Mouse (Mus musculus): Measurements from ENCODE around the gene Akap17b. TPM values are rescaled to one million over a fixed set of nuclear protein-coding genes. Genes with fewer than 3 reads are reported as not detected.
A peak's percentile ranks its signal among the peaks of the same experiment; 100 is the strongest.

Akap17b gene
- total RNA-seq (2014; rRNA removed; ENCODE audit: low replicate concordance) (1.3 and 2.7 TPM in 2 replicates), polyA plus RNA-seq (2015; fragmentation: Nextera tagmentation; extraction: Ambion mirVana) (1.3 TPM in 2 replicates)

GRCm38 (mm10) chrX:36644657-36645551 lies at the start of gene Akap17b:
Gene Akap17b (minus strand): TSS chrX:36645395.
- ATAC-seq (ENCODE audit: insufficient read depth, low read depth) (peak; percentile 97), DNase-seq (ENCODE audit: low spot score) (peak; percentile 90)
- H3K36me3 ChIP-seq (replicated peaks; ENCODE audit: control insufficient read depth, insufficient read depth, low read length), result no peaks in the 10 kb centered on the region
- peak within 1 kb of the TSS; percentile 57 for H3K4me2 ChIP-seq (ENCODE audit: low read depth, low read length)
- H3K4me3 ChIP-seq (ENCODE audit: low read depth, low read length), result peak within 1 kb of the TSS; percentile 74
- TF ChIP-seq EP300 (IDR thresholded peaks at IDR 0.05; ENCODE audit: low read depth) (no peak), CTCF (IDR thresholded peaks at IDR 0.05; ENCODE audit: low read depth) (peak; percentile 52)
- 16% methylated on average over 34 of the region's 60 CpGs for WGBS
- H3K27me3 ChIP-seq (ENCODE audit: control insufficient read depth, insufficient read depth, low read length), result no peaks in the 10 kb centered on the region
- no peaks in the 10 kb centered on the region for H3K9me3 ChIP-seq (replicated peaks; ENCODE audit: control insufficient read depth, low read length)
- H3K27ac ChIP-seq (ENCODE audit: low read depth), result peak within 1 kb of the TSS; percentile 74
- no peaks in the 10 kb centered on the region for H3K4me1 ChIP-seq (ENCODE audit: control insufficient read depth, insufficient read depth)
- H3K9ac ChIP-seq (replicated peaks; ENCODE audit: low read depth, low read length), result peak within 1 kb of the TSS; percentile 64

DNA sequence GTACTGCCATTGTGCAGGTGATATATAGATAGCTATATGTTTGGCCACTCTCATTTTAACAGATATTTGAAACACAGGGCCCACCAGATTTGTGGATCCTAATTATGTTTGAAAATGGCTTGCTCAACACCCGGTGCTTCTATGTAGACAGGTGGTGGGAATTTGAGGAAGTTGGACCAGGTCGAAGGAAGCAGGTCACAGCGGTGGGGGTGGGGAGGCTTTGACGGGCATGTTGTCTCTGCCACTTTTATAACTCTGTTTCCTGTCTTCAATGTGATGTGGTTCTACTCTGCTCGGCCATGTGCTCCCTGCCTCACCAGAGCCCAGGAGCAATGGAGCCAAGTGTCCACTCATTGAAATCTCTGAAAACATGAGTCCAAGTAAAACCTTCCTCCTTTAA lies 46.2 kb upstream of the Akap17b start:
- no peak overlapping the region for H3K4me2 ChIP-seq (ENCODE audit: low read depth, low read length)
- no peaks in the 10 kb centered on the region for H3K27me3 ChIP-seq (ENCODE audit: control insufficient read depth, insufficient read depth, low read length)
- no peak overlapping the region for H3K4me3 ChIP-seq (ENCODE audit: low read depth, low read length)
- WGBS, result 73% methylated on average over 5 of the region's 5 CpGs
- ATAC-seq (ENCODE audit: insufficient read depth, low read depth) (no peak), DNase-seq (ENCODE audit: low spot score) (no peak)
- H3K4me1 ChIP-seq (ENCODE audit: control insufficient read depth, insufficient read depth), result no peaks in the 10 kb centered on the region
- no peaks in the 10 kb centered on the region for H3K9me3 ChIP-seq (replicated peaks; ENCODE audit: control insufficient read depth, low read length)
- no peak overlapping the region for H3K9ac ChIP-seq (replicated peaks; ENCODE audit: low read depth, low read length)
- H3K27ac ChIP-seq (ENCODE audit: low read depth), result no peak overlapping the region
- no peak for TF ChIP-seq CTCF (IDR thresholded peaks at IDR 0.05; ENCODE audit: low read depth)
- TF ChIP-seq EP300 (IDR thresholded peaks at IDR 0.05; ENCODE audit: low read depth), result no peak
- H3K36me3 ChIP-seq (replicated peaks; ENCODE audit: control insufficient read depth, insufficient read depth, low read length), result no peaks in the 10 kb centered on the region

DNA sequence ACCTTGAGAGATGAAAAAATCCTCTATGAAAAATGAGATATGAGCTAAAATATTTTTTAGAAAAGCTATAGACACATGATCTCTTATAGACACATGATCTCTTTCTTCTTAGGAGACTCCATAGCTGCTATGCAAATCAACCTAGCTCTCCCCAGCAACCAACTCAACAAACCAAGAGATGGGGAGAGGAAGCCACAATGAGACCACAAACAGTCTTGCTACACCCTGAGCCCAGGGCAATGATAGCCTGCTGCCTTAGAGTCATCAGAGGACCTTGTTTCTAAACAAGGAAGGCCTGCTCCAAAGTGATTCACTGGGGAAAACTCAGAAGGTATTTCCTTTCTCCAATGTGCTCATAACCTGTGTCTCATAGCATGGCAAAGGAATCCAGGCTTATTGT lies 44.5 kb upstream of the Akap17b start:
- no peaks in the 10 kb centered on the region for H3K27me3 ChIP-seq (ENCODE audit: control insufficient read depth, insufficient read depth, low read length)
- ATAC-seq (ENCODE audit: insufficient read depth, low read depth) (no peak), DNase-seq (ENCODE audit: low spot score) (no peak)
- TF ChIP-seq EP300 (IDR thresholded peaks at IDR 0.05; ENCODE audit: low read depth) (no peak), CTCF (IDR thresholded peaks at IDR 0.05; ENCODE audit: low read depth) (no peak)
- no peaks in the 10 kb centered on the region for H3K9me3 ChIP-seq (replicated peaks; ENCODE audit: control insufficient read depth, low read length)
- H3K4me3 ChIP-seq (ENCODE audit: low read depth, low read length), result no peak overlapping the region
- no peak overlapping the region for H3K4me2 ChIP-seq (ENCODE audit: low read depth, low read length)
- no peak overlapping the region for H3K27ac ChIP-seq (ENCODE audit: low read depth)
- no peaks in the 10 kb centered on the region for H3K36me3 ChIP-seq (replicated peaks; ENCODE audit: control insufficient read depth, insufficient read depth, low read length)
- H3K9ac ChIP-seq (replicated peaks; ENCODE audit: low read depth, low read length), result no peak overlapping the region
- no peaks in the 10 kb centered on the region for H3K4me1 ChIP-seq (ENCODE audit: control insufficient read depth, insufficient read depth)

GRCm38 (mm10) chrX:36676836-36677235 lies 31.6 kb upstream of the Akap17b start:
- DNase-seq (ENCODE audit: low spot score) (no peak), ATAC-seq (ENCODE audit: insufficient read depth, low read depth) (no peak)
- no peak overlapping the region for H3K4me3 ChIP-seq (ENCODE audit: low read depth, low read length)
- no peaks in the 10 kb centered on the region for H3K9me3 ChIP-seq (replicated peaks; ENCODE audit: control insufficient read depth, low read length)
- H3K4me2 ChIP-seq (ENCODE audit: low read depth, low read length), result no peak overlapping the region
- TF ChIP-seq CTCF (IDR thresholded peaks at IDR 0.05; ENCODE audit: low read depth) (no peak), EP300 (IDR thresholded peaks at IDR 0.05; ENCODE audit: low read depth) (no peak)
- H3K36me3 ChIP-seq (replicated peaks; ENCODE audit: control insufficient read depth, insufficient read depth, low read length), result no peaks in the 10 kb centered on the region
- 25% methylated on average over 1 of the region's 1 CpGs for WGBS
- H3K4me1 ChIP-seq (ENCODE audit: control insufficient read depth, insufficient read depth), result no peaks in the 10 kb centered on the region
- H3K9ac ChIP-seq (replicated peaks; ENCODE audit: low read depth, low read length), result no peak overlapping the region
- H3K27me3 ChIP-seq (ENCODE audit: control insufficient read depth, insufficient read depth, low read length), result no peaks in the 10 kb centered on the region
- H3K27ac ChIP-seq (ENCODE audit: low read depth), result no peak overlapping the region

DNA sequence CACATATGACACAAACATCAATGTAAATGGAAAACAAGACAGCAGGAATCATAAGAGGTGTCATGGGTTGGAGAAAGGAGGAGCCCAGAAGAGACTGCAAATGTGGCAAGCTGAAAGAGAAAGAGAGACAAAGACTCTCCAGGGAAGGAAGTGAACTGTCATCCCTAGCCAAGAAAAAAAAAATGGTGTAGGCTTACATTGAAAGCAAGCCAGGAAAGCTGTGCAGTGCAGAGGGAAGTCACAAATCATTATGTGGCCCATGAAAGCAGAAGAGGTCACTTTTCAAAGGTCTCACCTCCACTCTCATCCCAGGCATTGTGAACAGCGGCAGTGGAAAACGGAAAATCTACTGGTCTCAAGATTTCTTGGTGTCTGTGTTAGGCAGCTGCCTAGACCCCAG lies 27.5 kb upstream of the Akap17b start:
- Histone ChIP-seq H3K27me3 (ENCODE audit: control insufficient read depth, insufficient read depth, low read length) (no peaks in the 10 kb centered on the region), H3K4me2 (ENCODE audit: low read depth, low read length) (no peak overlapping the region), H3K4me1 (ENCODE audit: control insufficient read depth, insufficient read depth) (no peaks in the 10 kb centered on the region), H3K4me3 (ENCODE audit: low read depth, low read length) (no peak overlapping the region), H3K36me3 (replicated peaks; ENCODE audit: control insufficient read depth, insufficient read depth, low read length) (no peaks in the 10 kb centered on the region), H3K9ac (replicated peaks; ENCODE audit: low read depth, low read length) (no peak overlapping the region), H3K9me3 (replicated peaks; ENCODE audit: control insufficient read depth, low read length) (no peaks in the 10 kb centered on the region), H3K27ac (ENCODE audit: low read depth) (no peak overlapping the region)
- TF ChIP-seq CTCF (IDR thresholded peaks at IDR 0.05; ENCODE audit: low read depth), result no peak
- TF ChIP-seq EP300 (IDR thresholded peaks at IDR 0.05; ENCODE audit: low read depth), result no peak
- ATAC-seq (ENCODE audit: insufficient read depth, low read depth), result no peak
- no peak for DNase-seq (ENCODE audit: low spot score)
- WGBS, result 47% methylated on average over 2 of the region's 2 CpGs
